Mouse (Mus musculus): ENCODE measurements around the gene Angptl3.

The Angptl3 gene

DNA sequence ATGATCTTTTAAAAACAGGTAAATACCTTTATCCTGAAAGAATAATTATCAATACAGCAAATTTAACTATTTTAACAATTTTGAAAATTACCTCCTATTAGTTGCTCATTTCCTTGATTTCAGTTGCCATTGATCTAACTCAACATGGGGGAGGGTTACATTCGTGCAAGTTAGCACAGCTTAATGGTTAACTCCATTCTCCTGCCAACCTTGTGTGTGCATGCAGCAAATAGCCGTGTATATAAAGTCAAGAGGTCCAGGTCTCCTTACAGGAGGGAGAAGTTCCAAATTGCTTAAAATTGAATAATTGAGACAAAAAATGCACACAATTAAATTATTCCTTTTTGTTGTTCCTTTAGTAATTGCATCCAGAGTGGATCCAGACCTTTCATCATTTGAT lies at the start of gene Angptl3:
Gene Angptl3 (plus strand): TSS at position 269 of the 400 bp plus-strand sequence.
- DNase-seq (ENCODE audit: low read depth, low spot score): no peak

DNA sequence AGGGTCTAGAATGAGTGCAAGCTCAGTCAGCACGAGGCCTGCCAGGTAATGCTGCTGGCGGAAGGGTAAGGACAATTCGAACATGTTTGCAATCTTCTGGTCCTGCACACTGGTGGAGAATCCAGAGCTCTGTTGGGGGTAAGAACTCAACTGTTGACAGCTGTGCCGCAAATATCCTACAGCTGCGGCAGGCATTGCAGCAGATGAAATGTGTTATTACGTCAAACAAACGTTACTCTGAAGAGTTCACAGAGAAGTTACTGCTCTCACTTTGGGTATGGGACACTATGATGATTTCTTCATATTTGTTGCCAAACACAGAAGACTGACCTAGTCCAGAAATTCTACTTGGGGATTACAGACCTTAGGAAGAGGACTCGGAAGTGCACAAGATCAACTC lies 46.1 kb upstream of the Angptl3 start:
- no peak for DNase-seq (ENCODE audit: low read depth, low spot score)

DNA sequence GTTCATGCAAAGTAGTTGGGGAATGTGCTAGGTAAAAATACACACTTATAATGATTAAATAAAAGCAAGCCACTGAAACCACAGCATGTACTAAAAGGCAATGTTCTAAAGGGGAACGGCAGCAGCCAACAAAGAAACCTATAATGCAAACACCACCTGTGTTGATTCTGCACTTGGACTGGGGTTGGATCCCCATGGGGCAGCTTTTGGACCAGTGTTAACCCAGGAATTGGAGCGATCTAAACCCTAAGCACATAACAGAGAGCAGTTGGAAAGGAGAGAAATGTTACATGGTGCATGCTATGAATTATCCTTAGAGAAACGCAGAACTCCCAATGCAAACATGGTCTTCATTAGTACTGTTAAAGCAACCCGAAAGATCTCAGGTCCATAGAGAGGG lies 37.3 kb upstream of the Angptl3 start:
- DNase-seq (ENCODE audit: low read depth, low spot score): no peak

DNA sequence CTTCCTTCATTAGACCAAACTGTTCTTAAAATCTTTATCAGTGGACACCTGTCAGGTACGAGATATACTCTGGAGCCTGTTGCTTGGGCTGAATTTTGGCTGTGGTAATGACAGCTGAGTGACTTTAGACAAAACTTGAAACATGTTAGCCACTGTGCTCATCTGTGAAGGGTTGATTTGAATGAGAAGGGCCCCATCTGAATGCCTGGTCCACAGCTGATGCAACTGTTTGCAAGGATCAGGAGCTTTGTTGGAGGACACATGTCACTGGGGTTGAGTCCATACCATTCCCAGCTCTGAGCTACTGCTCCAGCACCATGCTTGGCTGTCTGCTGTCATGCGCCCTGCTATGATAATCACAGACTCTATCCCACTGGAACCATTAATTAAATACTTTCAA lies 25.2 kb upstream of the Angptl3 start:
- DNase-seq (ENCODE audit: low read depth, low spot score): no peak

DNA sequence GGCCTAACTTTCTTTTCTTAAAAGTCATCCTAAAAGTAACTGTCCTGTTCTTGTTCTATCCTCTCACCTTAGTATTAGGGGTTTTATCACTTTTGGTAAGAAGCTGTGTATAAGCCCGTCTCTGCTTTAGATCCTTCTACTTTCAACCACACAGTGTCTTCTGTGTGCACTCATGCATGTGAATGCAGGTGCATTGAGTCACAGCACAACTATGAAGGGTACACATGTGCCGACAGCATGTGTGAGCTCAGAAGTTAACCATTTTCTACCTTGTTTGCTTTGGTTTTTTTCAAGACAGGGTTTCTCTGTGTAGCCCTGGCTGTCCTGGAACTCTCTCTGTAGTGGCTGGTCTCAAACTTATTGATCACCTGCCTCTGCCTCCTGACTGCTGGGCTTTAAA lies 24.4 kb upstream of the Angptl3 start:
- DNase-seq (ENCODE audit: low read depth, low spot score): no peak

DNA sequence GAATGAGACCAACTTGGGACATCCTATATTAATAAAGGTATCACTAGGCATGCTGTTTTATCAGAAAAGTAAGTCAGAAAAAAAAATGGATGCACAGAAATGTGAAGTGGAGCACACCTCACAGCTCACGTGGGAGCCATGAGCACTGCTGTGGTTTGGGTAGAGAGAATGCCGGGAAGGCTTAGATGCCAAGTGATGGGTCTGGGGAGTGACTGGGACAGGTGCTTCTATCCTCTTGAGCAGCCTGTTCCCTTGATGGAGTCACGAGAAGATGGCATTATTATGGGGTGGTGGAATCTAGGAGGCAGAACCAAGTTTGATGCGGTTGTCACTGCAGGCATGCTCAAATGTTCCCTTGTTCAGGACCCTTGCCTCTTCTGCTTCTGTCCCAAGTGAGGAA lies 19.7 kb upstream of the Angptl3 start:
- DNase-seq (ENCODE audit: low read depth, low spot score): no peak

DNA sequence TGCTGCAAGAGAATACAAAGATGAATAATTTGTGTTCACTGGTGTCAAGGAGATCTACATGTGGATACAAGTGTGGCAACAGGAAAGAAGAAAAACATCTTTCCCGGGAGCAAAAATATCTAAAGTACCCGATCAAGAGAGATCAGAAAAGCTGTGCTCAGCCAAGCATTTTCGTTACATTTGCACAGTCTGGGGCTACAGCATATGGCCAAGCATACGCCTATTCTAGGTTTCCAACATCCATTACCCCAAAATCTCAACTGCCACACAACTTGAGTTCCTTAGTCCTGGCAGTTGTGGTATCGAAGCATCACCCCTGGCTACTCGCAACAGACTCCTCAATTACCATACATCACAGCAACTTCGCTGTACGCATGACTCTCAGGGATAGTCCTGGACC lies 8.5 kb upstream of the Angptl3 start:
- no peak for DNase-seq (ENCODE audit: low read depth, low spot score)

DNA sequence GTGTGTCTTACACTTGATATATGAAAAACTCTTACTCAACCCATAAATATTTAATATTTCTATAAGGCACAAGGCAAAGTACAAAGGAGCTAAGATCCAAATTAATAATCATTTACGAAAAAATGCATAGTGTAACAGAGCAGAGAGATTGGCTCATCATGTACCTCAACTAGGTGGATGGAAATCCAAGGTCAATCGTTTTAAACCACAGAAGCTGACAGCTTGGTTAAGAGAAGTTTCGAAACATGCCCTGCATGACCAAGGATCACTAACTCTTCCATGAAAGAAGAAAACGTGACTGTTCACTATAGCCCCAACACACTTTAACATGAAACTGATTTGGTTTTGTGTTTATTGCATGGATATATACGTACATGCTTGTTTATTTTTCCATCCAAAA lies 2.4 kb upstream of the Angptl3 start:
- DNase-seq (ENCODE audit: low read depth, low spot score): no peak

DNA sequence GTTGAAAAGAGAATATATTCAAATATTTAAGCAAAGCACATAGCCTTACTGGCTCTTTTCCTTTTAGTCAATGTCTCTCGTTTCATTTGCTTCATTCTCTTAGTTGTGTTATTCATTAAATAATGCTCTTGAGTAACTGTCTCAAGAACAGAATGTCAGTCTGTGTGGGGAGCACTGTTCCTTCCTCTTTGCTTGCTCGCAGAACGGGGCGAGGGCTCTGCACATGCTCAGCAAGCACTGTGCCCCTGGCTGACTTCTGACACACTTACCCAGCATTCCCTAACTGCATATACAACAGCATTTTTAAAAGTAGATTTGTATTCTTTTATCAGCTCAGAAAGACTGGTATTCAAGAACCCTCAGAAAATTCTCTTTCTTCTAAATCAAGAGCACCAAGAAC lies 2.2 kb downstream of the Angptl3 start:
- DNase-seq (ENCODE audit: low read depth, low spot score): no peak

DNA sequence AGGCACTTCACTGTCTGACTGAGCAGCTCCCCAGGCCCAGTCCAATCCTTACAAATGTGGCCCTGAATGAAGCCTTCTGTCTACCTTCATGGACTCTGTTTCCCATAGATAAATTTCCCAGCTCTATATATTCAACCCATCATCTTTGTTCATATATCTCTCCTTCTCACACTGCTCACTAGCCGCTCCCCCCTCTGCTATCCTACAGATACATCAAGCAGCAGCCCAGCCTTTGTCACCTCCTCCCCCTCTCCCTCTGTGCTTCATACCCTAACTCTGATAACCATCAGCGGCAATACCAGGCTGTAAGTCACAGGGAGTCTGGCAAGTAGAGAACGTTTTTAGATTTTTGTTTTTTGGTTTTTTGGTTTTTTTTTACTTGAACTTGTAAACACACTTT lies 14.1 kb downstream of the Angptl3 start:
- no peak for DNase-seq (ENCODE audit: low read depth, low spot score)

DNA sequence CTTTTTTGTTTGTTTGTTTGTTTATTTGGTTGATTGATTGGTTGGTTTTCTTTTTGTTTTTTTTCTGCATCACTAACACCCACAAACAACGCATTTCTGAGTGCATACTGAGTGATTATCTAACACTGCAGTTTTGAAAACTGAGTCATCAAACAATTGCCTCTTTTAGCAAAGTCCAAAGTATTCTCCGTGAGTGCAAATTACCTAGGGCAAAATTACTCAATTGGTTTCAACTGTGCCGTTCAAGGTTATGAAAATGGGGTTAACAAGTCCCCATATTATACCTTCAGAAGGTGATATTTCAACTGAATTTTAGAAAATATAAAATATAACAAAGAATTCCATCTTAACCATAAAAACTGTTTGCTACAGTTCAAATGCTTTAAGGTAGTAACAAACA lies 15.7 kb downstream of the Angptl3 start:
- DNase-seq (ENCODE audit: low read depth, low spot score): no peak

DNA sequence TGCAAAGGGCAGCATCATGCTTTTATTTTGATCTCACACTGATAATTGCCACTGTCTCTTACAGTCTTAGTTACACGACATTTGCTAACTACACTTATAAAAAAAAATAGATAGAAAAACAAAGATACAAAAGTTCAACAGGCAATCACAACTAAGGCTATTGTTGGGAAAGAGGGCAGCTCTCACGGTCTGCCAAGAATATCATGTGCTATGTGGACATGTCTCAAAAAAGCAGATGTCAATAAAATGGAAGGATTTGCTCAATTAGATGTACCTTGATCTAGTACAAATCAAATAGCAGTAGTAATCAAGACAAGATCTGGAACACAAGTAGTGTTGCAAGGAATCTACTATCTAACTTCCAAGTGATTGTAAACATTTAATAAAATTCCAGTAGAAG lies 17.8 kb downstream of the Angptl3 start:
- no peak for DNase-seq (ENCODE audit: low read depth, low spot score)

DNA sequence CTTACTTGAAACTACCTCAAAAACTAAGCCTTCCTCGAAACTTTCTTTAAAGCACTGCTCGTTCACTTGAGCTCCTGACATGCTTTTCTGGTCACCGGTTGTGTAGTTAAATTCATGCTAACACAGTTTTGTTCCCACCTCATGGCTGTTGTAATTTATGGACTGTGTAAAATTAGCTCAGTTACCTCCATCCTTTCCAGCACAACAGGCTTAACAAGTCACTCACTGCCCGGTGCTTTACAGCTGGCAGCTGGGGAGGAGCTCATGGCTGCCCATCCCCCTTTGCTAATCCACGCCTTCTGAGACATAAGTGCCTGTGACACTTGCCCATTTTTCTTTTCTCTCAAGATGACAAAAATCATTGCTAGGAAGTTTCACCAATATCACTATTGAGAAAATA lies 33.8 kb downstream of the Angptl3 start:
- peak; percentile 14 for DNase-seq (ENCODE audit: low read depth, low spot score)

DNA sequence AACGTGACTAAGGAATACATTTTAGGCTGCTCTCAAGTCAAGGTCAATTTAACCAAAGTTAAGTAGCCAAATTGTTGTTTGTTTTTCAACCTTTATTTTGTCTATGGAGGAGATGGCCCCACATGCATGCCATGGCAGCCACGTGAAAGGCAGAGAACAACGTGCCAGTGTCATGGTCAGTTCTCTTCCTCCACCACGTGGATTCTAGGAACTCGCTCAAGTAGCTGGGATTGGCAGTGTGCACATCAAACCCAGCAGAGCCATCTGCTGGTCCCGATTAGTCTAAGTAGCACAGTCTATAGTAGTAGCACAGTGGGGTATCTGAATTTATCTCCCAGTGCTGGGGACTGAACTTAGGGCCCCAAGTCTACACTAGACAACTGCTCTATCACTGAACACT lies 38.1 kb downstream of the Angptl3 start:
- no peak for DNase-seq (ENCODE audit: low read depth, low spot score)

DNA sequence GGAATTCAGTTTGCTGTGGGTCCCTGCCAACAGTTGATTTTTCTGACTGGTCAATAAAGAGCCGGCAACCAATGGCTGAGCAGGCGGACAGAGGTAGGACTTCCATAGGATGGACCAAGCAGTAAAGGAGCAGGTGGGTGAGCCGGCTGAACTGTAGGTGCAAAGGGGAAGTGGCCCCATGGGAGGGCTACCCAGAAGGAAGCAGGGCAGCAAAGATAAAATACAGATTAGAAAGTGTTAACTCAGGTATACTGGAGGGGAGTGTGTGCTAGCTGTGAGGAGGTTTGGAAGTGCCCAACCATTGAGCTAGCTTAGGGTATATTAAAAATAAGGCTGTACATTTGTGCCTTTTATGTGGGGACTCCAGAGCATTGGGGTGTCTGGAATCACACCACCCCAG lies 47.3 kb downstream of the Angptl3 start:
- DNase-seq (ENCODE audit: low read depth, low spot score): no peak

DNA sequence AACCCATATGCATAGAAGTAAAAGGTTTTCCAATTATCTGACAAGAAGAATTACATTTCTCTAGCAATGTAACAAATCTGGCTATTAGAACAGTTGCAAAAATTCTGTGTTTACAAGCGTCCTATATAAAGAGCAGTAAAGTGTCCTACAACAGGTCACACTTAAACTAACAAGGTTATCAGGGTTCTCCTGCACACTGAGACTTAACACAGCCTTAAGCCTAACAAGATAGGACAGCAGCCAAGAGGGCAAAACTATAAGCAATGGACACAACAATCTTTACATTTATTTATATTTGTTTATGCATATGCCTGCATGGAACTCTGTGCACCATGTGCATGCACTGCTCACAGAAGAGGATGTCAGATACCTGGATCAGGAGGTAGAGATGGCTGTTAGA lies 50.4 kb downstream of the Angptl3 start:
- no peak for DNase-seq (ENCODE audit: low read depth, low spot score)

DNA sequence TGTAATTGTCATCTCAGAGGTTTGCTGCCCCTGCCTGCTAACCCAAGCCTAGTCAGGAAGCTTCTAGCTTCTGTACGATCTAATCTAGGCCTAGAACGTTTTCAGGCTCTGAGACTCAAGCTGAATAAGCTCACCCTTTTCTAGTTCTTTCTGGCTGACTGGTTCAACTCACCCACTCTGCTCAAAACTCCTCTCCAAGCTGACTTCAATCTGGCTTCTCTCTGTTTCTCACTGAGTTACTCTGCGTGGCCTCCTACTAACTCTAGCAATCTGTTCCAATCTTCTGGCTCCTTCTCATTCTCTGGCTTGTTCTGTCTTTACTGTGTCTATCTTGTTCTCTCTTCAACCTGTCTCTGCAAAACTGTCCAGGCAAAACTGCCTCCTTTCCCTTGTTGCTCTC lies 53.1 kb downstream of the Angptl3 start:
- DNase-seq (ENCODE audit: low read depth, low spot score): no peak

DNA sequence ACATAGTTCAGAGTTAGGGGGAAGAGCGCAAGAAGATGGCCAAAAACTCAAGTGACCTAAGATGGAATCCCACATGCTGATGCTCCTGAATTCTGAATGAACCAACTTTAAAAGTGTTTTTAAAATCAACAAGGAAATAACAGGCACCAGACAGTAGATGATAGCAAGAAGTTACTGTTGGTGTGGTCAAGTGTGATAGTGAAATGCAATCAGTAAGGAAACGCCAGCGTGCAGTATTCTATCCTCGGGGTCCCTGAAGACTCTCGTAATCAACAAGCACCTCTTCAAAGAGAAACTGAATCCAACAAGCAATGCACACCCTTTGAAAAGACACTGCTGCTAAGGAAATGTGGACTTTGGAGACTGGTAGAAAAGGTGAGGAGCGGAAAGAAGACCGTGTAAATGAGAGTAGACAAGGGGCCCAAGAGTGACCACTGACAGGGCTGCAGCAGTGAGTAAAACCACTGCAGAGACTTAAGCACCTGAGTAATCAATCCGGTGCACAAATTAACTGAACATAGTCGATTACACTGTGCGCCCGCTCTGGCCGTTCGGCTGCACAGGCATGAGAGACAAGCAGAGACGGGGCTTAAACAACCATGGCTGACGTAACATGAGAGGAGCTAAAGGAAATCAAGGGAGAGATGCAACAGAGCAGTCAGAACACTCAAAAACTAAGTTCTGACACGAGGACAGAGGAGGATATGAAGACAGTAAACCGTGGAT lies 57.2 kb downstream of the Angptl3 start:
- DNase-seq (ENCODE audit: low read depth, low spot score): no peak

DNA sequence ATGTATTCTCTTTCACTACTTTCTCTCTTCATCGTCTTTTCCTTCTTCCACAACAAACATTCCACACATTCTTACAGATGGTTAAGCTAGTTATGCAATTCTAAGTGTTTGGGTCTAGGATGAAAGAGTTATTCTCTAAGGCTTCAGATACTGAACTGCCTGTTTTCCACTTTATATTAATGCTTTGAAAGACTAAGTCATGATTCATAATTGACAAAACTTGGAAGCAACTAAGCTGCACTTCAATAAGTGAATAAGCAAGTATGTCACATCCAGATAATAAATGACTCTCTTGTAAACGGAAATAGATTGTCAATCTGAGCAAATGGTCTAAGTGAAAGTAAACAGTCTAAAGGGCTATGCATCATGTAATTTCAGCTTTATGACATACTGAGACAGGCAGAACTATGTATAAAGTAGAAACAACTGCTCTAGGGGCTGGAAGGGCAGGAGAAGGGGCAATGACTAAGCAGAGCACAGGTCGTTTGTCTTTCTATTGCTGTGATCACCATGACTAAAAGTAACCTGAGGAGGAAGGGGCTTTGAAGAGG lies 60.5 kb downstream of the Angptl3 start:
- no peak for DNase-seq (ENCODE audit: low read depth, low spot score)

DNA sequence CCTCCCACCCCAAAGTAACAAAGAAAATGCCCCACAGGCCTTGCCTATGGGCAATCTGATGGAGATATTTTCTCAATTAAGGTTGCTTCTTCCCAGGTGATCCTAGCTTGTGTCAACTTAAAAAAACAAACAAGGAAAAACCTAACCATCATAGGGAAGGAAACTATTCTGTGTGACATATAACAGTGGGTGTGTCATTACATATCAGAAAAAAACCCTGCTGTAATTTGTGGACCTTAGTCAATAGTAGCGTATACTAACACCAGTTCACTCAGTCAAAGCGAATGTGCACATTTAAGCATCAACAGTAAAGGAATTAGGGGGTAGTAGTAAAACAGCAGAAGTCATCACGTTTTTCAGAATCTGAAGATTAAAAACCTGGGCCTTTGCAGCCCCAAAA lies 61.0 kb downstream of the Angptl3 start:
- no peak for DNase-seq (ENCODE audit: low read depth, low spot score)

Data from skeletal muscle tissue, adult 2 months (tissue).